Mouse (Mus musculus): Measurements from ENCODE around the gene Col8a2. TPM values are rescaled to one million over a fixed set of nuclear protein-coding genes. Genes with fewer than 3 reads are reported as not detected.

Col8a2 gene
- total and polyA plus RNA-seq, 3 experiments: not detected

DNA sequence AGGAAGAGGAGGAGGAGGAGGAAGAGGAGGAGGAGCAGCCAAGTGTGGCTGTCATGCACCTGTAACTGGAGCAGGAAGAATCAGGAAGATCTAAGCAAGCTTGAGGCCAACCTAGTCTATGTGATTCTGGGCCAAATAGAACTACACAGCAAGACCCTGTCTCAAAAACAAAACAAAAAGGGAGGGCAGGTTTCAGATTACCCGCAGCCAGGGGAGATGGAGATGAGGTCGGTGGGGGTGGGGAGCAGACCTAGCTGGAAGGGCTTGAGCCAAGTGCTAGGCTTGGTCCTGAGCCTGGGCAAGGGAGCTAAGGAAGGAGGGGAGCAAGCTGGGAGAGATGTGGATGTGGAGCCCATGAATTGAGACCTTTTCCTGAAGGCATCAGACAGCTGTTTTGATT is 20.2 kb downstream of the Col8a2 start:
- in situ Hi-C loops (cut with MboI; ENCODE audit: low pct_ligation_motif_present, low pct_unique_long_range_greater_than_20kb, low sequenced_read_pairs): loop anchor here (5.0 kb wide), 1 partner anchor 35 kb away; no protein-coding TSS in a partner anchor
- Histone ChIP-seq H3K9ac (ENCODE audit: insufficient read depth, low read depth) (no peak overlapping the region), H3K79me2 (replicated peaks; ENCODE audit: control insufficient read depth, extremely low read depth, insufficient read depth, poor library complexity, severe bottlenecking) (no peaks in the 10 kb centered on the region), H3K27me3 (replicated peaks) (peaks cover 10% of the 10 kb centered on the region), H3K36me3 (replicated peaks in 1 of 2; ENCODE audit: control insufficient read depth in 1 of 2, insufficient read depth in 1 of 2, low read length in 1 of 2) (peaks cover 0 to 2% of the 10 kb centered on the region in 2 experiments), H3K4me2 (ENCODE audit: insufficient read depth, low read depth, poor library complexity, severe bottlenecking) (no peak overlapping the region), H3K27ac (ENCODE audit: insufficient read depth, low read depth) (no peak overlapping the region), H3K4me1 (ENCODE audit: control insufficient read depth in 1 of 2, insufficient read depth in 2 of 2) (peaks cover 0 to 4% of the 10 kb centered on the region in 2 experiments; a peak in 3 of 4 replicates), H3K9me3 (replicated peaks; ENCODE audit: low read length) (peaks cover 8% of the 10 kb centered on the region), H3K4me3 (replicated peaks in 1 of 3; ENCODE audit: low read depth in 2 of 3, low read length in 2 of 3, poor library complexity in 1 of 3) (no peak overlapping the region)
- no peak for TF ChIP-seq IRF4 (IDR thresholded peaks at IDR 0.05; ENCODE audit: low read depth, low read length)
- DNase-seq (ENCODE audit: extremely low read depth): no peak
- dilution Hi-C loops (cut with MboI; ENCODE audit: extremely low pct_ligation_motif_present, extremely low pct_unique_long_range_greater_than_20kb, low sequenced_read_pairs): no loop called here

DNA sequence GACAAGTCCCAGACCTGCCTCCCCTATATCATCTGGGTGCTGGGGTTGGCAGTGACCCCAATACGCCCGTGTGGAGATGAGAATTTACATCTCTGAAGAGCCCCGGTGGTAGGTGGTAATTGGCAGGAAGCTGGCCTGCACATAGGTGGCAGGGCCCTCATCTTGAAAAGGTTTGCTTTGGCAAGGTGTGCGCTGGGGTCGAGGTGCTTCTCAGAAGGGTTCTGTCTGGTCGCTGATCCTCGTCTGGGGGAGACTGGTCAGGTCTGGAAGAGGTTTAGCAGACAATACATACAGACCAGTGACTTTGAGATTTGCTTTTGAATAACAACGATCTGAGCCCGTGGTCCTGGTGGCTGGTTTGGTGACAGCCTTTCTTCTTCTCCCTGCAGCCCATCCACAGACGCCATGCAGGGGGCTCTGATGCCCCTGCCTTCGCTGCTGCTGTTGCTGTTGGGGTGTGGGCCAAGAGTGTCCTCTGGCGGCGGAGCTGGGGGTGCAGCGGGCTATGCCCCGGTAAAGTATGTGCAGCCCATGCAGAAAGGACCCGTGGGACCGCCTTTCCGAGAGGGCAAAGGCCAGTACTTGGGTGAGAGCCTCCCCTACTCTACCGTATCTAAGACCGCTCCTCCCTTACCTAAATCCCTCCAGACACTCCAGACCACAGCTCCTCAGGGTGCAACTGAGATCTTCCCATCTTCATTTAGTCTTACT is 22.8 kb downstream of the Col8a2 start:
- Histone ChIP-seq H3K79me2 (replicated peaks; ENCODE audit: control insufficient read depth, extremely low read depth, insufficient read depth, poor library complexity, severe bottlenecking) (no peaks in the 10 kb centered on the region), H3K4me3 (replicated peaks in 1 of 3; ENCODE audit: low read depth in 2 of 3, low read length in 2 of 3, poor library complexity in 1 of 3) (no peak overlapping the region), H3K4me2 (ENCODE audit: insufficient read depth, low read depth, poor library complexity, severe bottlenecking) (peak overlapping the region; percentile 41; the same call in 1 of the 2 replicates), H3K27ac (ENCODE audit: insufficient read depth, low read depth) (no peak overlapping the region), H3K4me1 (ENCODE audit: control insufficient read depth in 1 of 2, insufficient read depth in 2 of 2) (peaks cover 0 to 4% of the 10 kb centered on the region in 2 experiments; a peak in 3 of 4 replicates), H3K36me3 (replicated peaks in 1 of 2; ENCODE audit: control insufficient read depth in 1 of 2, insufficient read depth in 1 of 2, low read length in 1 of 2) (peaks cover 0 to 14% of the 10 kb centered on the region in 2 experiments), H3K9ac (ENCODE audit: insufficient read depth, low read depth) (no peak overlapping the region), H3K27me3 (replicated peaks) (no peaks in the 10 kb centered on the region), H3K9me3 (replicated peaks; ENCODE audit: low read length) (peaks cover 8% of the 10 kb centered on the region)
- in situ Hi-C loops (cut with MboI; ENCODE audit: low pct_ligation_motif_present, low pct_unique_long_range_greater_than_20kb, low sequenced_read_pairs): loop anchor here (5.0 kb wide), 1 partner anchor 37 kb away; no protein-coding TSS in a partner anchor
- TF ChIP-seq SMC3 (IDR thresholded peaks at IDR 0.05; ENCODE audit: low read depth, low read length): 0 out of 2 replicates have a peak, but pooled peaks have one; percentile 2
- peak; percentile 14; the same call in 1 of the 2 replicates for TF ChIP-seq RAD21 (IDR thresholded peaks at IDR 0.05; ENCODE audit: low read depth, low read length)
- TF ChIP-seq RCOR1 (conservative IDR thresholded peaks at IDR 0.05; ENCODE audit: low read depth, low read length): no peak
- TF ChIP-seq CTCF (conservative IDR thresholded peaks at IDR 0.05 in 1 of 2, IDR thresholded peaks at IDR 0.05 in 1 of 2; ENCODE audit: low read depth in 2 of 2, low read length in 2 of 2): peak in 1 of 2 experiments; percentile 46; a peak in 2 of 4 replicates
- dilution Hi-C loops (cut with MboI; ENCODE audit: extremely low pct_ligation_motif_present, extremely low pct_unique_long_range_greater_than_20kb, low sequenced_read_pairs): no loop called here
- DNase-seq (ENCODE audit: extremely low read depth): no peak

DNA sequence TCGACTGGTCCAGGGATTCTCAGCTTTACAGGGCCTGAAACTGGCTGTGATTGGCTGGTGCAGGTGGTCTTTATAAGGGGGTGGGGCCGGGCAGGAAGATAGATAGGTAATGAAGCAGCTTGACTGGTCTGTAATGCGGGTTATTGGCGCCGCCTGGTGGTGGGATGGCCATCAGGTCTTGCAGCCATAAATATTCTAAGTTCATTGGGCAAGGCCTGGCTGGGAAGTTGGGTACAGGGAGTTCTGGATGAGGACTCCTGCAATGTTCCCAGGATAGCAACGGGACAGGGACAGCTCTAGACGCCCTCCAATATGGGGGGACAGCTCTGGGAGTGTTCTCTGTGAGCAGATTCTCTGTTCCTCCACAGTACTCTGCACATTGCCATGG is 23.3 kb downstream of the Col8a2 start:
- peak; percentile 81 for DNase-seq (ENCODE audit: extremely low read depth)
- no peak overlapping the region for H3K4me3 ChIP-seq (replicated peaks in 1 of 3; ENCODE audit: low read depth in 2 of 3, low read length in 2 of 3, poor library complexity in 1 of 3)
- H3K9ac ChIP-seq (ENCODE audit: insufficient read depth, low read depth): no peak overlapping the region
- no peaks in the 10 kb centered on the region for H3K79me2 ChIP-seq (replicated peaks; ENCODE audit: control insufficient read depth, extremely low read depth, insufficient read depth, poor library complexity, severe bottlenecking)
- H3K4me2 ChIP-seq (ENCODE audit: insufficient read depth, low read depth, poor library complexity, severe bottlenecking): peak overlapping the region; percentile 41; the same call in 1 of the 2 replicates
- peaks cover 3 to 19% of the 10 kb centered on the region in 2 experiments for H3K36me3 ChIP-seq (replicated peaks in 1 of 2; ENCODE audit: control insufficient read depth in 1 of 2, insufficient read depth in 1 of 2, low read length in 1 of 2)
- in situ Hi-C loops (cut with MboI; ENCODE audit: low pct_ligation_motif_present, low pct_unique_long_range_greater_than_20kb, low sequenced_read_pairs): loop anchor here (5.0 kb wide), 1 partner anchor 38 kb away; no protein-coding TSS in a partner anchor
- dilution Hi-C loops (cut with MboI; ENCODE audit: extremely low pct_ligation_motif_present, extremely low pct_unique_long_range_greater_than_20kb, low sequenced_read_pairs): no loop called here
- H3K27ac ChIP-seq (ENCODE audit: insufficient read depth, low read depth): no peak overlapping the region
- H3K4me1 ChIP-seq (ENCODE audit: control insufficient read depth in 1 of 2, insufficient read depth in 2 of 2): peaks cover 0 to 4% of the 10 kb centered on the region in 2 experiments; a peak in 3 of 4 replicates
- no peaks in the 10 kb centered on the region for H3K27me3 ChIP-seq (replicated peaks)
- H3K9me3 ChIP-seq (replicated peaks; ENCODE audit: low read length): peaks cover 8% of the 10 kb centered on the region
- TF ChIP-seq ZC3H11A (IDR thresholded peaks at IDR 0.05; ENCODE audit: low read depth, low read length): peak; percentile 68
- TF ChIP-seq MAZ (IDR thresholded peaks at IDR 0.05; ENCODE audit: low read depth, low read length): no peak
- no peak for TF ChIP-seq ZMIZ1 (IDR thresholded peaks at IDR 0.05; ENCODE audit: low read depth, low read length)
- TF ChIP-seq USF2 (conservative IDR thresholded peaks at IDR 0.05; ENCODE audit: low read depth, low read length): no peak
- TF ChIP-seq RAD21 (IDR thresholded peaks at IDR 0.05; ENCODE audit: low read depth, low read length): peak; percentile 94
- no peak for TF ChIP-seq ZNF384 (IDR thresholded peaks at IDR 0.05; ENCODE audit: low read depth, low read length)
- TF ChIP-seq MAFK (IDR thresholded peaks at IDR 0.05; ENCODE audit: insufficient replicate concordance, low read length): no peak
- TF ChIP-seq NELFE (IDR thresholded peaks at IDR 0.05; ENCODE audit: low read depth, low read length): peak; percentile 30; the same call in 1 of the 2 replicates
- no peak for TF ChIP-seq RCOR1 (conservative IDR thresholded peaks at IDR 0.05; ENCODE audit: low read depth, low read length)
- TF ChIP-seq POLR2AphosphoS2 (IDR thresholded peaks at IDR 0.05; ENCODE audit: low read depth, low read length): no peak
- no peak for TF ChIP-seq TBP (conservative IDR thresholded peaks at IDR 0.05; ENCODE audit: low read depth, low read length)
- TF ChIP-seq CTCF (conservative IDR thresholded peaks at IDR 0.05 in 1 of 2, IDR thresholded peaks at IDR 0.05 in 1 of 2; ENCODE audit: low read depth in 2 of 2, low read length in 2 of 2): peak; percentile 83 to 94; a peak in 3 of 4 replicates
- no peak for TF ChIP-seq SIN3A (IDR thresholded peaks at IDR 0.05; ENCODE audit: low read length)
- TF ChIP-seq SMC3 (IDR thresholded peaks at IDR 0.05; ENCODE audit: low read depth, low read length): peak; percentile 94
- no peak for TF ChIP-seq EP300 (IDR thresholded peaks at IDR 0.05; ENCODE audit: low read length)
- TF ChIP-seq TCF12 (IDR thresholded peaks at IDR 0.05; ENCODE audit: low read depth, low read length): 0 out of 2 replicates have a peak, but pooled peaks have one; percentile 37
- TF ChIP-seq MAX (IDR thresholded peaks at IDR 0.05; ENCODE audit: low read length): no peak
- 0 out of 2 replicates have a peak, but pooled peaks have one; percentile 20 for TF ChIP-seq ELF1 (IDR thresholded peaks at IDR 0.05; ENCODE audit: low read depth, low read length)
- peak; percentile 32; the same call in 1 of the 2 replicates for TF ChIP-seq IRF4 (IDR thresholded peaks at IDR 0.05; ENCODE audit: low read depth, low read length)
- TF ChIP-seq E2F4 (IDR thresholded peaks at IDR 0.05; ENCODE audit: insufficient replicate concordance, low read depth, low read length): no peak
- no peak for TF ChIP-seq JUND (conservative IDR thresholded peaks at IDR 0.05; ENCODE audit: low read depth, low read length)
- TF ChIP-seq CHD1 (IDR thresholded peaks at IDR 0.05; ENCODE audit: low read depth, low read length): no peak
- TF ChIP-seq POLR2A (IDR thresholded peaks at IDR 0.05; ENCODE audit: low read depth, low read length): no peak

Measured in CH12.LX (cell line).